Mouse (Mus musculus) thymus, postnatal 36 days (tissue): ENCODE data around the gene Sf3b3.
A peak's percentile ranks its signal among the peaks of the same experiment; 100 is the strongest.
"Not testable (repeated sequence)": the region's sequence is repeated elsewhere in the genome, so short reads cannot be mapped to it uniquely, and the experiment has no call there.

Experiments
- DNase-seq, 2 experiments: peaks; one replicate each; pipeline ENCODE4 v3.0.0; 2022; ENCODE audit warnings: mixed read lengths in 2 of 2

The Sf3b3 gene

DNA sequence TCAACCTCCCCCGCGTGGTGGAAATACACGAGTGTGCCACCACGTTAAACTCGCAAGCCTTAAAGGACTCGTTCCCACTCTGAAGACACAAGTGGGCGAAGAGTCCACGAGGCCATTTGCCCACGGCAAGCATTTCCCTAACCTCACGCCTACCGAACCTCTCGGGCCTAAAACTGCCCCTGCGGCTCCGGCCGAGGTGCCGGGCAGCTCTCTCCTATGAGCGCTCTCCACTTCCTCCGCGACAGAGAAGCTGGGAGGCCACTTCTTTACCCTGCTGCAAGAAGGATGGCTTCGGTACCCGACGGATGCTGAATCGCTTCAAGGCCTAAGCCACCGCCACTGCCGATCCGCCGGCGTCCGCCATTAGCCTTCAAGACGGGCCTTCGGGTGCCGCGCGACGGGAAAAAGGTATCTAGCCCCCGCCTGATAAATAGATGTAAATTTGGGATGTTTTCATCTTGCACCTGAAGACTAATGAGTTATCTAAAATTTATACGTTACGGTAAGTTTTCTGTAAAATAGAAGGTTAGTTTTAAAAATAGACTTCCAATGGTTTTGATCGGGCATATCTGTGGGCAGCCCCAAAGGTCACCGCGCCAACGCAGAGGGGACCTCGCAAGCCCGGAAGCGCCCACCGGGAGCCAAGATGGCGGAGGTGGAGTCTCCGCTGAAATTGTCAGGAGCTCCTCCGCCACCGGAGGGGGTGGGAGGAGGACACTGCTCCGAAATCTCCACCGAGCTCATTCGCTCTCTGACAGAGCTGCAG is at the start of gene Sf3b3, which contains the start of gene Cog4:
Gene Sf3b3, minus strand, starts transcription at position 383 of the 766 bp plus-strand sequence.
Gene Cog4, plus strand, starts transcription at position 196 of the 766 bp plus-strand sequence.
- DNase-seq: peak; percentile 83 to 86

- DNase-seq: no peak
These were observed 49.2 kb upstream of the Sf3b3 start for GRCm38 (mm10) chr8:110895812-110896211.

- DNase-seq: no peak
These were observed 48.7 kb upstream of the Sf3b3 start for GRCm38 (mm10) chr8:110895254-110895653.

GRCm38 (mm10) chr8:110894851-110895250 is 48.3 kb upstream of the Sf3b3 start:
- no peak for DNase-seq

GRCm38 (mm10) chr8:110892913-110893312 is 46.3 kb upstream of the Sf3b3 start:
- DNase-seq: no peak

GRCm38 (mm10) chr8:110892040-110892439 is 45.5 kb upstream of the Sf3b3 start:
- no peak for DNase-seq

DNA sequence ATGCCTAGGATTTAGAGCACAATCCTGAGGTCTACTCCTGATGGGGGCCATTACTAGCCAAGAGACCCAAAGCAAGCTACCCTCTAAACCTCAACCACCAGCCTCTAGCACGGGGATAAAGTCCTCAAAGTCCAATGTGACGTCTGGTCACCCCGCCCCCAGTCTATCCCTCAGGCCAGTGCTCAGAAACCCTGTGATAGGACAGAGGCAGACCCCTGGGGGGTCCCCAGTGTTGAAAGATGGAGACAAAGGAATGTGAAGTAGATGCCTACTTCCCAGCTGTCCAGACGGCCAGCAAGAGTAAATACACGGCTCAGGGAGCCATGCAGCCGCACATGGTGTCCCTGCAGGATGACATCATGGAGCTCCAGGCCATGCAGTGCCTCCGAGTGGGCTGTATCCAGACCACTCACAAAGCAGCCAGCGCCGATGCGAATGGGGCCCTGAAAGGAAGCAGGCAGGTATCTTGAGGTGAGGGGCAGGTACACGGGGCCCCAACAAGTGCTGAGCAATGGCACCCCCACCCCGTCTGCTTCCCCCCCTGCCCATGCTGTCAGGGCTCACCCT is 43.4 kb upstream of the Sf3b3 start:
- DNase-seq: no peak

GRCm38 (mm10) chr8:110888860-110889259 is 42.3 kb upstream of the Sf3b3 start:
- DNase-seq: no peak

DNA sequence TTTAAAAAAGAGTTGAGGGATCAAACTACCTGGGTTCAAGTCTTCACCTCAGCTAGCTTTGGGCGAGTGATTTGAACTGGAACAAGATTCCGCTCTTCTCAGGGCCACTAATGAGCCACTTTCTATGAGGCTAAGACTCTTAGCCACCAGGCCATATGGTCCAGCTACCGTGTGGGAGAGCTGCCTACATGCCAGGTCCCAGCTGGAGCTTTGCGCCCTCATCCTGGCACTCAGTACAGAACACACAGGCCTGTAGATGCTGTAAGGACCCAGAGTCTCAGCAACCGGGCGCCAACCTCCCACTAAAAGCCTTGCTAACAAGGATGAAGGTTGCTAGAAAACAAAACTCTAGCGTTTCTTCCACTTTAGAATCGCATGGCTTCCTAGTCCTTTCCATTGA is 41.9 kb upstream of the Sf3b3 start:
- no peak for DNase-seq

DNA sequence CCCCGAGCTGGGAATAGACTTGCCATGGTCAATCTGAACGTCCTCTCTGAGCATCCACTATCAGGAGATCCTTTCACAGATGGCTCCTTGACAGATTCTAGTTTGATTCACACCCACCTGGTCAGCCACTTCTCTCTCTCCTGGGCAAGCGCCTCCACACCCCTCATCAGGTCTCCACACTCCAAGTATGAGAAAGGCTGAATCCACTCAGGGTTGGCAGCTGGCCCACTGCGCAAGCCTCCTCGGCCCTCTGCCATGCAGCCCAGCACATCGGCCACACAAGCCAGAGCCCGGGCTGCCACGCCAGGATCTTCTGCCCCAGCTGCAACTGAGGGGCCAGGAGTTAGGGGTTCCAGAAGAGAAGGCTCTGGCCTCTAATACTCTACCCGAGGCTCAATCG is 41.0 kb upstream of the Sf3b3 start:
- no peak for DNase-seq

DNA sequence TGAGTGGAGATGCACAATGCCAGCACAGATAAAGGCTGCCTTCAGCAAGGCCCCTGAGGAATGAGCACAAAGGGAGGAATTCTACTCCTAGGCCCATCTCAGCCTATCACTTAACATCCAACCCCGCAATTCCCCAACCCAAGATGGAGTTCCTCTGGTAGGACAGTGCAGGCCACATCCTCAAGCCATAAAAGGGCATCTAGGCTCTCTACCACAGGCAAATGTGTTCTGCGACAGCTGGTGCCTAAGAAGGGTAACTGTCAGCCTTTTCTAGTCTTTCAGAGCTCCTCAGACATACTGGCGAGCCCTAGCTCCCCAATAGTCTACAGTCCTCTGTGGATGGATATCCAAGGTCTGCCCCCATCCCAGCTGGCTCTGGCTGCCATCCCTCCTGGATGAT is 40.0 kb upstream of the Sf3b3 start:
- DNase-seq: no peak

- DNase-seq: no peak
These were observed 37.2 kb upstream of the Sf3b3 start for GRCm38 (mm10) chr8:110883824-110884223.

- no peak for DNase-seq
These were observed 35.2 kb upstream of the Sf3b3 start for GRCm38 (mm10) chr8:110881741-110882310.

DNA sequence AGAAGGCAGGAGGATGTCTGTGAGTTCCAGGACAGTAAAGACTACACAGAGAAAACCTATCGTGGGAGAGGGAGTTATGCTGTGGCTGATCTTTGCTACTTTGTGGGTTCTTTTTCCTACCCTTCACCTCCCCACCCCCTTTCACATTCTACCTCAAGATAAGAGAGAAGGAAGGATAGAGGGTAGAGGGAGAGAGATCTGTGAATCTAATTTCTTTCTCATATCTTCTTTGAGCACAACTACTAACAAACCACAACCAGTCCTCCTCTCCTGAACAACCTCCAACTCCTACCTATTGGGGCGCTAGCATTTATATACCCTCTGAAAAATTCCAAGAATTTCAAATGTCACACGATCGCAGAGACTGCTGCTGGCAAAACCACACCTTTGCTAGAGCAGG is 31.3 kb upstream of the Sf3b3 start:
- DNase-seq: no peak

GRCm38 (mm10) chr8:110870501-110870900 is 23.9 kb upstream of the Sf3b3 start:
- DNase-seq: no peak

DNA sequence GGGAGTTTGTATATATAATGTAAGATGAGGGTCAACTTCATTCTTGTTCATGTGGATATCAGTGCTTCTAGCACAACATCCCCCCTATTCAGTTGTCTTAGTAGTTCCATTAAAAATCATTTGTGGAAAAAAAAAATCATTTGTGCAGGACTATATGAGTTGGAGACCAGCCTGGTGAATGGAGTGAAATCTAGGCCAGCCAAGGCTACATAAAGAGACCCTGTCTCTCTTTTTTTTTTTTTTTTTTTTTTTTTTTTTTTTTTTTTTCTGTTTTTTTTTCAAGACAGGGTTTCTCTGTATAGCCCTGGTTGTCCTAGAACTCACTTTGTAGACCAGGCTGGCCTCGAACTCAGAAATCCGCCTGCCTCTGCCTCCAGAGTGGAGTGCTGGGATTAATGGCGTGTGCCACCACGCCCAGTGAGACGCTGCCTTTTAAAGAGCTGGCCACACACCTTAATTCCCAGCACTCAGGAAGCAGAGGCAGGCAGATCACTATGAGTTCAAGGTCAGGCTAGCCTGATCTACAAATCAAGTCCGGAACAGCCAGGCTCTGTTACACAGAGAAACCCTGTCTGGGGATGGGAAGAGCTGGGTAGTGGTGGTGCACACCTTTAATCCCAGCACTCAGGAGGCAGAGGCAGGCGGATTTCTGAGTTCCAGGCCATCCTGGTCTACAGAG is 14.9 kb upstream of the Sf3b3 start:
- not testable (repeated sequence) for DNase-seq

GRCm38 (mm10) chr8:110859651-110860501 is 13.3 kb upstream of the Sf3b3 start:
- DNase-seq: peak in 1 of 2 experiments; percentile 12

GRCm38 (mm10) chr8:110856760-110857461 is 10.3 kb upstream of the Sf3b3 start:
- DNase-seq: no peak

- DNase-seq: not testable (repeated sequence)
These were observed 9.5 kb upstream of the Sf3b3 start for GRCm38 (mm10) chr8:110856073-110856472.

DNA sequence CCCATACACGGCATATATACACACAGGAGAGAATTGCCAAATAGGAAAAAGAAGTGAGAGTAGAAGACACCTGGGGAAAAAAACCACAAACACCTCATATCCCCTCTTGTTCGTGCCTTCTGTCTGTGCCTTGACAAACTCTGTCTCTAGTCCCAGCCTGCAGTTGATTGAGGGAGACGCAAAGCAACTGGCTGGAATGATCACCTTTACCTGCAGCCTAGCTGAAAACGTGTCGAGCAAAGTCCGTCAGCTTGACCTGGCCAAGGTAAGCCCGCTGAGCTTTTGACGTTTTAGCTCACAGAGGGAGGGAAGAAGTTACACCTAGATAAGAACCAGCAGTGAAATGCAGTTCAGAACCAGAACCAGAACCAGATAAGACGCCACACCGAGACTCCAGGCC is 4.6 kb upstream of the Sf3b3 start:
- DNase-seq: no peak

DNA sequence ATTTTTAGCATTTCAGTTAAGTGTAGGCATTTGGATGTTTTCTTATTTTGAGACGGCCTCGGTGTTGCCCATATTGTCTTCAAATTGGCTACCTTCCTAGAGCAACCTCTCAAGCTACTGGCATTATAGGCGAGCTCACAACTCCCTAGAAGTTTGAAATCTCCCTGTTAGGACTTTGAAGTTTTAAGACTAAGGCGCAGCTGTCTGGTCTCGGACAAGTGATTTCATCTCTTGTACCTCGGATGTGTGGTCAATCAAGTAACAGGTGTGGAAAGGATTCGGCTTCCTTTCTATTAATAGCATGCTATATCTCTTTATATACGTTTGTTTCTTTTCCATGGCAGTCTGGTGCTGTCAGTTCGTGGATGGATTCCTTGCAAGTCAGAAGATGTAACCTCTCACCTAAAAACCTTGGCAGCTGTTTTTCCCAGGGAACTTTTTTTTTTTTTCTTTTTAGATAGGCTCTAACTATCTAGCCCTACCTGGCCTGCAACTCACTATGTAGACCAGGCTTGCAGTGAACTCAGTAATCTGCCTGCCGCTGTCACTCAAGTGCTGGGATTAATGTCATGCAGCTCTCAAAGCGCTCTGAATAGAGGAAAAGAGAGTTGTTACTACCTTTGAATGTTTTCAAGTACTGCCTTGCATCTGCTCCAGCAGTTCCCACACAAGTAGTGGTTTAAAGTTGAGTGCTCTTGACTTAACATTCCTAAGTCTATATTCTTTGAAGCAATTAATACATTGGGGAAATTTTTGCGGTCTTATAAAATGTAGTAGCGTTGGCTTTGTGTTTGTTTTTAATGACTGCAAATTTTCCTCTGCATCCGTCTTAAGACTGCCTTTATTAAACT is 1.3 kb upstream of the Sf3b3 start:
- no peak for DNase-seq
